Mouse (Mus musculus) spleen, adult 2 months (tissue): ENCODE measurements around the gene Commd8.
"Not testable (repeated sequence)": the region's sequence is repeated elsewhere in the genome, so short reads cannot be mapped to it uniquely, and the experiment has no call there.

Experiments
- CTCF ChIP-seq: fragments of 200-500 bp; IDR thresholded peaks from 2 replicates; pipeline ENCODE4 v1.5.1; 2011; ENCODE audit warnings: mild to moderate bottlenecking, inconsistent platforms; ENCODE audit not compliant: insufficient read depth, insufficient read length, insufficient replicate concordance; ENCODE audit errors: extremely low read depth
- POLR2A ChIP-seq: fragments of 200-500 bp; IDR thresholded peaks from 2 replicates; pipeline ENCODE4 v1.6.1; 2011; ENCODE audit warnings: low read depth, low read length, inconsistent platforms

GRCm38 (mm10) chr5:72155686-72156085, 12.3 kb downstream of the Commd8 start:
- TF ChIP-seq CTCF, POLR2A: not testable (repeated sequence)
